Mouse (Mus musculus) limb, embryonic 11.5 days (tissue): ENCODE results near the gene Cfap161. TPM values are rescaled to one million over a fixed set of nuclear protein-coding genes. Genes with fewer than 3 reads are reported as not detected.

Source experiments
- ATAC-seq: fragments of 200-750 bp; cut with Nextera tagmentation; 2 replicates; pipeline ENCODE4 v1.8.0; 2017; ENCODE audit warnings: low read depth; ENCODE audit not compliant: insufficient number of reproducible peaks, low FRiP score, low TSS enrichment
- DNase-seq: peaks from one replicate; pipeline ENCODE4 v3.0.0-alpha.2; 2015; ENCODE audit warnings: low spot score
- H3K27ac ChIP-seq: fragments of 300-500 bp; sonication (generic); replicated peaks from 2 replicates; pipeline ENCODE4 v1.5.1; 2014; ENCODE audit warnings: low read depth, mild to moderate bottlenecking, low read length
- H3K27me3 ChIP-seq: fragments of 300-500 bp; sonication (generic); 2 replicates; pipeline ENCODE4 v1.6.1; 2014; ENCODE audit warnings: mild to moderate bottlenecking, low read length, mixed read lengths; ENCODE audit not compliant: control insufficient read depth, insufficient read depth
- H3K36me3 ChIP-seq: fragments of 300-500 bp; sonication (generic); 2 replicates; pipeline ENCODE4 v1.6.1; 2014; ENCODE audit warnings: mild to moderate bottlenecking, low read length, moderate library complexity, mixed read lengths; ENCODE audit not compliant: control insufficient read depth, insufficient read depth
- H3K4me1 ChIP-seq: fragments of 300-500 bp; sonication (generic); 2 replicates; pipeline ENCODE4 v1.6.1; 2014; ENCODE audit warnings: low read length, mixed read lengths; ENCODE audit not compliant: control insufficient read depth, insufficient read depth
- H3K4me2 ChIP-seq: fragments of 300-500 bp; sonication (generic); 2 replicates; pipeline ENCODE4 v1.6.1; 2014; ENCODE audit warnings: low read depth, mild to moderate bottlenecking, moderate library complexity; ENCODE audit not compliant: severe bottlenecking
- H3K4me3 ChIP-seq: fragments of 300-500 bp; sonication (generic); 2 replicates; pipeline ENCODE4 v1.5.1; 2014; ENCODE audit warnings: low read depth, low read length
- H3K9ac ChIP-seq: fragments of 300-500 bp; sonication (generic); 2 replicates; pipeline ENCODE4 v1.6.1; 2014; ENCODE audit warnings: mild to moderate bottlenecking, low read length
- H3K9me3 ChIP-seq: fragments of 300-500 bp; sonication (generic); 2 replicates; pipeline ENCODE4 v1.6.1; 2016; ENCODE audit warnings: low read length; ENCODE audit not compliant: control insufficient read depth
- WGBS: fragments of 180-500 bp; shearing (Covaris S2); extraction: QIAGEN DNeasy Blood & Tissue Kit; methylation state at CpG from one replicate; pipeline ENCODE4 v1.1.7; 2014; 5-methylcytosine and 5-hydroxymethylcytosine counted together
- polyA plus RNA-seq: library from polyadenylated mRNA; unstranded; fragments of >200 nt; fragmentation: Nextera tagmentation; extraction: Ambion mirVana; gene quantifications from 2 replicates; pipeline ENCODE4 v1.2.1, GENCODE M21; 2014

Gene Cfap161
- polyA plus RNA-seq, 1 experiment from 2014 or later: 0.19 TPM

- H3K9ac ChIP-seq: no peak overlapping the region
- no peaks in the 10 kb centered on the region for H3K27me3 ChIP-seq
- ATAC-seq (no peak), DNase-seq (no peak)
- 88% methylated on average over 7 of the region's 7 CpGs for WGBS
- H3K4me2 ChIP-seq: no peak overlapping the region
- no peaks in the 10 kb centered on the region for H3K36me3 ChIP-seq
- no peak overlapping the region for H3K4me3 ChIP-seq
- H3K9me3 ChIP-seq: no peaks in the 10 kb centered on the region
- peaks cover 15% of the 10 kb centered on the region for H3K4me1 ChIP-seq
- no peak overlapping the region for H3K27ac ChIP-seq
Measured at GRCm38 (mm10) chr7:83735108-83735781, 59.4 kb downstream of the Cfap161 start.

DNA sequence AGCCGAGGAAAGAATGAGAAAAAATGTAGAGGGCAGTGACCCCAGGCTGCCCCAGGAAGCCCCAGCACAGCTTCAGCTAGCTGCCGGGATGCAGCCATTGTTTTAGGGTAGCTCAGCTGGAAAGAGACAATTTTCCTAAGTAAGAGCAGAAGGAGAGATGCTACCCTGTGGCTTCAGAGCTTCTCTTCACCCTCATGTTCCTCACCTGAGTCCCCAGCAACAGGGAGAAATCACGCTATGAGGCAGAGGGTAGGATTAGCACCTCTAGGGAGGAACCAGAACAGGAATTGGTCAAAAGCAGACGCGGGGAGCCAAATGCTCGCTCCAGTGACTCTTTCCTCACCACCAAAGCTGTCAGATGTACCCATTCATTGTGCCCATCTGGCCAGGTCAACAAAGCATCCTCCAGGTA, 60.0 kb downstream of the Cfap161 start:
- H3K9ac ChIP-seq: no peak overlapping the region
- no peaks in the 10 kb centered on the region for H3K36me3 ChIP-seq
- H3K27me3 ChIP-seq: no peaks in the 10 kb centered on the region
- DNase-seq: no peak
- 86% methylated on average over 6 of the region's 6 CpGs for WGBS
- H3K4me3 ChIP-seq: no peak overlapping the region
- peaks cover 12% of the 10 kb centered on the region for H3K4me1 ChIP-seq
- H3K27ac ChIP-seq: no peak overlapping the region
- no peak overlapping the region for H3K4me2 ChIP-seq
- ATAC-seq: no peak
- no peaks in the 10 kb centered on the region for H3K9me3 ChIP-seq

DNA sequence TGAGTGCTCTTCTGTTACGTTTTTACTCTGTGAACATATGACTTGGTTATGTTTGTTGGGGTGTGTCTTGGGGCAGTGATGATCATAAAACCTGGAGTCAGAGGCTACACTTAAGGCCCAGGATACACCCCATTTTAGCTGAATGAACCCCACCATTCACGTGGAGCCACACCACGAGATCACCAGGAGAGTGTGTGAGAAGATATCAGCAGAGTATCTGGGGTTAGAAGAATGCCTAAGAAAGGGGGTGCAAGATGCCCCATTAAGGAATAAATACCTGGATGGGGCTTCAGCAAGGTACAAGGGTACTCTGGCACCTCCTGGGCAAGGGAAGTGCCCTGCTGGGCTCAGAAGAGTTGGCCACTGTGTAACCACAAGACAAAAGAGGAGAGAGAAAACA, 60.4 kb downstream of the Cfap161 start:
- Histone ChIP-seq H3K9me3 (no peaks in the 10 kb centered on the region), H3K4me3 (no peak overlapping the region), H3K4me1 (peaks cover 12% of the 10 kb centered on the region), H3K9ac (no peak overlapping the region), H3K4me2 (no peak overlapping the region), H3K27me3 (no peaks in the 10 kb centered on the region), H3K27ac (no peak overlapping the region), H3K36me3 (no peaks in the 10 kb centered on the region)
- WGBS: 79% methylated on average over 3 of the region's 3 CpGs
- DNase-seq (no peak), ATAC-seq (no peak)

DNA sequence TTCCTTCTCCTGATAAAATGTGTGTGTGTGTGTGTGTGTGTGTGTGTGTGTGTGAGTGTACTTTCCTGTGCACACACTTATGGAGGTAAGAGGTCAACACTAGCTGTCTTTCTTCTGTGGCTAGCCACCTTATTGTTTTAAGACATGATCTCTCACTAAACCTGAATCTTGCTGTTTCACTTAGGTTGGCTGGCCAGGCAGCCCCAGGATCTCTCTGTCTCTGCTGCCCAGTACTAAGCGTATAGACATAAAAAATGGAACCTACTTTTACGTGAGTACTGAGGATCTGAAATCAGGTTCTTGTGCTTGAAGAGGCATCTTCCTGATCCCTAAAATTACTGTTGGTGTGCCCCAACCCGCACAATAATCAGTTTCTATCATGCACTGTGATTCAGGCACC, 61.9 kb downstream of the Cfap161 start:
- ATAC-seq: no peak
- Histone ChIP-seq H3K4me2 (no peak overlapping the region), H3K27ac (no peak overlapping the region), H3K4me1 (peaks cover 4% of the 10 kb centered on the region), H3K4me3 (no peak overlapping the region), H3K9ac (no peak overlapping the region), H3K36me3 (no peaks in the 10 kb centered on the region), H3K9me3 (no peaks in the 10 kb centered on the region), H3K27me3 (no peaks in the 10 kb centered on the region)
- DNase-seq: no peak
- WGBS: 91% methylated on average over 3 of the region's 3 CpGs

DNA sequence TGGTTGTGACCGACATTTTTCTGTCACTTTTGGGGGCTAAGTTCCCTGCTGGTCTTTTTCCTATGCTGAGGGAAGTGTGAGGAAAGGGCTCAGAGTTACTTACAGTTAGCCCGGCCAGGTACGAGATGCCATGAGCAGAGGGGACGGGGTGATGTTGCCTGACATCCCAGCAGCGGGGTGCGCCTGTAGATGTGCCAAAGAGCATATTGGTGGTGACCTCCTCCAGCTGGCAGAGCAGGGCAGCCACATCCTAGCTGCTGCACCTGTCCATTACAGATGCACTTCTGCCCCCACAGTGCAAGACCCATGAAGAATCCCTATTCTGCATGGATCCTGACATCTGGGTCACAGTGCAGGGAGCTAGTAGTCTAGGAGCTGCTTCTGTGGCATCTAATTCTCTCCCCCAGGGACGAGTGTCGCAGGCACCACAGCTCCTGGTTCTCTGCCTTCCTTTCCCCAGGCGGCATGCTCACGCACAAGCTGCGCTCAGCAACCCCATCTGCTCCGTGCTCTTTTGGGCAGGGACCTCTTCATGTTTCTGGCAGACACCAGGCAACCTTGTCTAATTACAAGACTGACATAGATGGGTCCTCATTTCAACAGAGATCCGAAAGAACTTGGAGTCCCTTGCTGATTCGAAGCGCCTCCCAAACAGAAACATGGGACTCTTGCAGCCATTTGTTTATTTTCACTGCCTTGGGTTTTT, 62.6 kb downstream of the Cfap161 start:
- Histone ChIP-seq H3K4me3 (no peak overlapping the region), H3K36me3 (no peaks in the 10 kb centered on the region), H3K4me2 (no peak overlapping the region), H3K27ac (no peak overlapping the region), H3K4me1 (0 out of 2 replicates have a peak, but pooled peaks cover 2% of the 10 kb centered on the region), H3K27me3 (no peaks in the 10 kb centered on the region), H3K9ac (no peak overlapping the region), H3K9me3 (no peaks in the 10 kb centered on the region)
- ATAC-seq: no peak
- DNase-seq: no peak
- WGBS: 86% methylated on average over 15 of the region's 15 CpGs

DNA sequence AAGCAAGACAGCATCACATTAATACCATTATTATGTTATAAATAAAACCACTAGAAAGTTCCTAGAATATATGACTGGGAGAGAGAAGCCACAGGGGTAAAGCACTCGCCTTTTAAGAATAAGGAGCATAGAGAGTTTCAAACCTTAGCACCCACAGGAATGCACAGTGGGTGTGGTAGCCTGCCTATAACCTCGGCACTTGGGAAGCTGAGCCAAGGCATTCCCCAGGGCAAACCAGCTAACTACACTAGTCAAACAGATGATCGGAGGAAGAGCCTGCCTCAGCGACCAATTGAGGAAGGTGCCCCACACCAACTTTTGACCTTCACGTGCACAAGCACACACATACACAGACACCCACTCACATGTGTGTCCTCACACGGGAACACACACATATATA, 63.4 kb downstream of the Cfap161 start:
- DNase-seq (no peak), ATAC-seq (no peak)
- H3K36me3 ChIP-seq: no peaks in the 10 kb centered on the region
- peaks cover 7% of the 10 kb centered on the region for H3K4me1 ChIP-seq
- H3K9me3 ChIP-seq: no peaks in the 10 kb centered on the region
- no peak overlapping the region for H3K9ac ChIP-seq
- H3K4me3 ChIP-seq: no peak overlapping the region
- H3K27ac ChIP-seq: no peak overlapping the region
- 81% methylated on average over 6 of the region's 6 CpGs for WGBS
- H3K4me2 ChIP-seq: no peak overlapping the region
- H3K27me3 ChIP-seq: no peaks in the 10 kb centered on the region

DNA sequence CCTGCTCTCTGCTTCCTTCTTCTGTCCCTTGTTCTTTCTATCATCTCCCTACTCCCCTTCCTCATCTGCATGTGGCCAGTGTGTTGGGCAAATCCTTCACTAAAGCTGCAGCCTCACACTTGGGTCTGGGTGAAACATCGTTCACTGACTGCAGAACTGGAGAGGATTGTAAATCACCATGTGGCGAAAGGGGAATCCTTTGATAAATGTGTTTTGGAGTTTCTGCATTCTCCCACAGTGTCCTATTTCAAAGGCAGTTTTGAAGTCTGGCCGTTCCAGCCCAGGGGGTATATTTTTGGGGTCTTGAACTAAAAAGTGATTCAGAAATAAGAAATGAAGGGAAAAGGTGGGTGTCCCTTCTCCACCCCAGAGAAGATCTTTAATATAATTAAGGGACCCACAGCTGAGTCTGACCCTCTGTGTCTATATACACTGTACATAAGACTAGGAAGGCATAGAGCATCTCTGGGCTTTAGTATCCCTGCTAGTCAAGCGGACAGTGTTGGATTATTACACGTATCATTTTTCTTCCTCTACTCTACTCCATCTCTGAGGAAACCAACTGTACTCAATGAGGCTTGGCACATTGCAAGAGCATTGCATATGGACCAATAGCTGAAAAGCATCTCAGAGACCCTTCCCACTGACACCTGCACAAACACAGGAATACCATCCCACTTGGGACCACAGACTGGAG, 67.6 kb downstream of the Cfap161 start:
- WGBS: 35% methylated on average over 5 of the region's 5 CpGs
- ATAC-seq (no peak), DNase-seq (no peak)
- H3K27me3 ChIP-seq: no peaks in the 10 kb centered on the region
- H3K4me1 ChIP-seq: peaks cover 15% of the 10 kb centered on the region
- no peak overlapping the region for H3K4me3 ChIP-seq
- H3K9ac ChIP-seq: no peak overlapping the region
- H3K36me3 ChIP-seq: no peaks in the 10 kb centered on the region
- H3K4me2 ChIP-seq: no peak overlapping the region
- no peak overlapping the region for H3K27ac ChIP-seq
- H3K9me3 ChIP-seq: no peaks in the 10 kb centered on the region

DNA sequence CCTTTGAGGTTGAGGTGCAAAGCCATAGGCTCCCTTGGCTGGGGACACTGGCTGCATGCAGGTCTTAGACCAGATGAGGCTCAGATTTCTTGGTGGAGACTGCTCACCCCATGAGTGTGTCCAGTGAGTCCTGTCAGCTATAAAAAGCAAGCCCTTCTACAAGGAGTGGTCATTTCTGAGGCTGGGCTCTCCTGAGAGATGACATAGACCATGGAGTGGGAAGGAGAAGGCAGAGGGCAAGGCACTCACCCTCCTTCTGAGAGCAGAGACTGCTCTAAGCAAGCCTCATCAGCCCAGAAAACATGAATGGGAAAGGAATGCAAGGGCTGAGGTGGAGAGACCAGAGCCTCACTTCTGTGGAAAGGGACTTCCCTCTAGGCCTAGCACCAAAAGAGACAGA, 68.9 kb downstream of the Cfap161 start:
- H3K4me1 ChIP-seq: peaks cover 15% of the 10 kb centered on the region
- DNase-seq (no peak), ATAC-seq (no peak)
- no peaks in the 10 kb centered on the region for H3K27me3 ChIP-seq
- H3K9me3 ChIP-seq: no peaks in the 10 kb centered on the region
- no peak overlapping the region for H3K4me3 ChIP-seq
- H3K4me2 ChIP-seq: no peak overlapping the region
- no peak overlapping the region for H3K9ac ChIP-seq
- no peak overlapping the region for H3K27ac ChIP-seq
- H3K36me3 ChIP-seq: no peaks in the 10 kb centered on the region
